Mouse (Mus musculus): ENCODE measurements around the gene Samd11. TPM values are rescaled to one million over a fixed set of nuclear protein-coding genes. Genes with fewer than 3 reads are reported as not detected.

Gene Samd11
- polyA plus RNA-seq, 1 experiment from 2014 or later = 6.0 TPM

- H3K4me2 ChIP-seq (replicated peaks) = no peak overlapping the region
- WGBS = 89% methylated on average over 4 of the region's 4 CpGs
Observed at GRCm38 (mm10) chr4:156208872-156209271, 46.6 kb downstream of the Samd11 start.

GRCm38 (mm10) chr4:156203413-156204131 lies 51.9 kb downstream of the Samd11 start:
- Histone ChIP-seq H3K4me1 (replicated peaks) (peaks cover 31% of the 10 kb centered on the region), H3K27me3 (peaks cover 22% of the 10 kb centered on the region), H3K27ac (peak overlapping the region; percentile 77), H3K9ac (replicated peaks) (peak overlapping the region; percentile 74), H3K36me3 (no peaks in the 10 kb centered on the region; the same call in 1 of the 2 replicates), H3K9me3 (no peaks in the 10 kb centered on the region), H3K4me3 (replicated peaks) (peak overlapping the region; percentile 58), H3K4me2 (replicated peaks) (peak overlapping the region; percentile 89)
- peak; percentile 35 for ATAC-seq
- WGBS = under 1% methylated on average over 49 of the region's 49 CpGs

More at GRCm38 (mm10) chr4:156208872-156209271, 46.6 kb downstream of the Samd11 start:
- Histone ChIP-seq H3K27me3 (peaks cover 14% of the 10 kb centered on the region), H3K4me1 (replicated peaks) (peaks cover 15% of the 10 kb centered on the region), H3K27ac (no peak overlapping the region), H3K36me3 (no peaks in the 10 kb centered on the region; the same call in none of the 2 replicates), H3K9ac (replicated peaks) (no peak overlapping the region), H3K9me3 (no peaks in the 10 kb centered on the region), H3K4me3 (replicated peaks) (no peak overlapping the region)
- ATAC-seq = no peak

- Histone ChIP-seq H3K27ac (peak within 1 kb of the TSS; percentile 77), H3K4me2 (replicated peaks) (peak within 1 kb of the TSS; percentile 89), H3K4me1 (replicated peaks) (peaks cover 31% of the 10 kb centered on the region), H3K9me3 (no peaks in the 10 kb centered on the region), H3K36me3 (no peaks in the 10 kb centered on the region; the same call in 1 of the 2 replicates), H3K4me3 (replicated peaks) (peak within 1 kb of the TSS; percentile 58), H3K9ac (replicated peaks) (peak within 1 kb of the TSS; percentile 74), H3K27me3 (peaks cover 22% of the 10 kb centered on the region)
- ATAC-seq = peak; percentile 72
- under 1% methylated on average over 35 of the region's 39 CpGs for WGBS
Observed at GRCm38 (mm10) chr4:156203001-156203412, 52.5 kb downstream of the Samd11 start, which contains the start of gene AW011738. TSS of gene AW011738 (plus strand) at chr4:156203304.

GRCm38 (mm10) chr4:156202462-156202893 lies 53.0 kb downstream of the Samd11 start:
- Histone ChIP-seq H3K9ac (replicated peaks) (peak overlapping the region; percentile 74), H3K27ac (peak overlapping the region; percentile 69), H3K36me3 (no peaks in the 10 kb centered on the region; the same call in 1 of the 2 replicates), H3K9me3 (no peaks in the 10 kb centered on the region), H3K27me3 (peaks cover 22% of the 10 kb centered on the region), H3K4me3 (replicated peaks) (peak overlapping the region; percentile 58), H3K4me1 (replicated peaks) (peaks cover 31% of the 10 kb centered on the region), H3K4me2 (replicated peaks) (peak overlapping the region; percentile 89)
- ATAC-seq = no peak
- WGBS = 44% methylated on average over 12 of the region's 12 CpGs

GRCm38 (mm10) chr4:156200623-156201475 lies 54.6 kb downstream of the Samd11 start, which contains the start of gene Isg15:
TSS of gene Isg15 (minus strand) at chr4:156200818.
- WGBS = 72% methylated on average over 10 of the region's 10 CpGs

GRCm38 (mm10) chr4:156197829-156198205 lies 57.6 kb downstream of the Samd11 start:
- WGBS = 0% methylated on average over 26 of the region's 26 CpGs
- Histone ChIP-seq H3K27ac (peak overlapping the region; percentile 93), H3K36me3 (peaks cover 13% of the 10 kb centered on the region), H3K4me1 (replicated peaks) (peaks cover 47% of the 10 kb centered on the region), H3K27me3 (peaks cover 5% of the 10 kb centered on the region; the same call in 1 of the 2 replicates), H3K9me3 (no peaks in the 10 kb centered on the region), H3K4me3 (replicated peaks) (peak overlapping the region; percentile 85), H3K9ac (replicated peaks) (peak overlapping the region; percentile 65), H3K4me2 (replicated peaks) (peak overlapping the region; percentile 91)
- peak; percentile 95 for ATAC-seq

More at GRCm38 (mm10) chr4:156200623-156201475, 54.6 kb downstream of the Samd11 start, which contains the start of gene Isg15:
- H3K27me3 ChIP-seq = peaks cover 22% of the 10 kb centered on the region
- no peak for ATAC-seq
- H3K9me3 ChIP-seq = no peaks in the 10 kb centered on the region
- H3K4me1 ChIP-seq (replicated peaks) = peaks cover 39% of the 10 kb centered on the region
- H3K4me3 ChIP-seq (replicated peaks) = no peak within 1 kb of the TSS
- no peak within 1 kb of the TSS for H3K9ac ChIP-seq (replicated peaks)
- no peak within 1 kb of the TSS for H3K4me2 ChIP-seq (replicated peaks)
- H3K27ac ChIP-seq = no peak within 1 kb of the TSS
- H3K36me3 ChIP-seq = no peaks in the 10 kb centered on the region

- Histone ChIP-seq H3K27ac (peak within 1 kb of the TSS; percentile 93), H3K9me3 (no peaks in the 10 kb centered on the region), H3K36me3 (peaks cover 18% of the 10 kb centered on the region), H3K4me2 (replicated peaks) (peak within 1 kb of the TSS; percentile 91), H3K4me1 (replicated peaks) (peaks cover 47% of the 10 kb centered on the region), H3K4me3 (replicated peaks) (peak within 1 kb of the TSS; percentile 85), H3K27me3 (0 out of 2 replicates have a peak, but pooled peaks cover under 1% of the 10 kb centered on the region), H3K9ac (replicated peaks) (peak within 1 kb of the TSS; percentile 87)
- under 1% methylated on average over 34 of the region's 88 CpGs for WGBS
- peak; percentile 80 for ATAC-seq
Observed at GRCm38 (mm10) chr4:156197131-156197828, 58.2 kb downstream of the Samd11 start, which contains the start of gene Agrn. TSS of gene Agrn (minus strand) at chr4:156197488.

Small RNA genes within 50 kb of the gene (microRNA-seq; reads per million reads assigned to microRNA genes)
- gene Mir7658 = 4.9 reads per million, percentile 20 among the genes with 10 or more reads in this experiment

Other genes with a start within 250 kb of the Samd11 start
- gene Tnfrsf4, start 241.8 kb downstream of the Samd11 start, polyA plus RNA-seq (2015; fragmentation: Nextera tagmentation; extraction: Ambion mirVana) = 0.57 TPM in 2 replicates
- gene Tnfrsf18, start 229.5 kb downstream of the Samd11 start, polyA plus RNA-seq (2015; fragmentation: Nextera tagmentation; extraction: Ambion mirVana) = 2.0 and 2.3 TPM in 2 replicates
- gene Ttll10, start 196.2 kb downstream of the Samd11 start, polyA plus RNA-seq (2015; fragmentation: Nextera tagmentation; extraction: Ambion mirVana) = not detected in 2 replicates
- gene 9430015G10Rik, start 145.7 kb downstream of the Samd11 start, polyA plus RNA-seq (2015; fragmentation: Nextera tagmentation; extraction: Ambion mirVana) = 36.6 and 40.6 TPM in 2 replicates
- gene Rnf223, start 125.1 kb downstream of the Samd11 start, polyA plus RNA-seq (2015; fragmentation: Nextera tagmentation; extraction: Ambion mirVana) = 0.66 and 0.93 TPM in 2 replicates
- gene Agrn, start 58.2 kb downstream of the Samd11 start, polyA plus RNA-seq (2015; fragmentation: Nextera tagmentation; extraction: Ambion mirVana) = 129 and 142 TPM in 2 replicates
- 1.2 and 2.0 TPM in 2 replicates for gene Isg15, start 54.8 kb downstream of the Samd11 start, polyA plus RNA-seq (2015; fragmentation: Nextera tagmentation; extraction: Ambion mirVana)
- 5.3 and 6.9 TPM in 2 replicates for gene AW011738, start 52.4 kb downstream of the Samd11 start, polyA plus RNA-seq (2015; fragmentation: Nextera tagmentation; extraction: Ambion mirVana)
- gene Perm1, start 39.8 kb downstream of the Samd11 start, polyA plus RNA-seq (2015; fragmentation: Nextera tagmentation; extraction: Ambion mirVana) = 2.3 and 2.5 TPM in 2 replicates
- 26.4 and 28.3 TPM in 2 replicates for gene Plekhn1, start 20.8 kb downstream of the Samd11 start, polyA plus RNA-seq (2015; fragmentation: Nextera tagmentation; extraction: Ambion mirVana)
- 57.9 and 60.1 TPM in 2 replicates for gene Noc2l, start 19.6 kb downstream of the Samd11 start, polyA plus RNA-seq (2015; fragmentation: Nextera tagmentation; extraction: Ambion mirVana)
- gene Vmn2r-ps159, start 75.4 kb upstream of the Samd11 start, polyA plus RNA-seq (2015; fragmentation: Nextera tagmentation; extraction: Ambion mirVana) = not detected in 2 replicates